Mouse (Mus musculus): ENCODE measurements around the gene Fbxw10.

DNA sequence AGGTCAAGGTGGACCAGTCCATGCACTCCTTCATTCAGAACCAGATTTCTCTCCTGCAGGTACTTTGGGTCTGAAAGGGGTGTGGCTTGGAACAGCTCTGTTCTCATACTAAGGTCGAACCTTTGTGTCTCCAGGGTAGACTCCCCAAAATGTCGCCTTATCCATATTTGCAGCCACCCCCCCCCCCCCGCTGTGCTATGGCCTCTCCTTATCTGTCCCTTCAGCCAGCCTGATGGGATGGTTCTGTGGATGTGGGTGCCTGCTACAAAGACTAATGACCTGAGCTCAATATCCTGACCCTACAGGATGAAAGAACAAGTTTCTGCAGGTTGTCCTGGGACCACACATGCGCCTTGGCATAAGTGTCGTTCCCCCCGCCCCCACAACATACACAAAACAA is 6.5 kb downstream of the Fbxw10 start:
- TF ChIP-seq POLR2A (IDR thresholded peaks at IDR 0.05; ENCODE audit: control insufficient read depth in 1 of 2, insufficient read depth in 1 of 2, low read depth in 1 of 2, low read length in 2 of 2, poor library complexity in 1 of 2) = no peak
- no peak for TF ChIP-seq CTCF (IDR thresholded peaks at IDR 0.05 in 2 of 3, conservative IDR thresholded peaks at IDR 0.05 in 1 of 3; ENCODE audit: control insufficient read depth in 1 of 3, insufficient read depth in 1 of 3, low read depth in 2 of 3, low read length in 3 of 3, poor library complexity in 1 of 3, severe bottlenecking in 1 of 3)
- TF ChIP-seq EP300 (IDR thresholded peaks at IDR 0.05; ENCODE audit: low read depth in 1 of 2, low read length in 2 of 2) = no peak
- no peak for TF ChIP-seq MAX (IDR thresholded peaks at IDR 0.05; ENCODE audit: low read length)
- TF ChIP-seq TCF12 (IDR thresholded peaks at IDR 0.05; ENCODE audit: low read depth, low read length) = no peak
- no peak for TF ChIP-seq UBTF (IDR thresholded peaks at IDR 0.05; ENCODE audit: borderline replicate concordance, insufficient read depth, low read depth, low read length)
- no peak for TF ChIP-seq TAL1 (IDR thresholded peaks at IDR 0.05; ENCODE audit: low read length)
- no peak for TF ChIP-seq ZMIZ1 (IDR thresholded peaks at IDR 0.05; ENCODE audit: low read depth, low read length)
- TF ChIP-seq MAFK (IDR thresholded peaks at IDR 0.05; ENCODE audit: borderline replicate concordance, low read depth, low read length) = no peak
- TF ChIP-seq GABPA (IDR thresholded peaks at IDR 0.05; ENCODE audit: low read depth, low read length) = no peak
- TF ChIP-seq SIN3A (IDR thresholded peaks at IDR 0.05; ENCODE audit: low read length) = no peak

All from MEL (cell line).